Mouse (Mus musculus) lung, embryonic 16.5 days (tissue): ENCODE results near the gene Slc34a2. TPM values are rescaled to one million over a fixed set of nuclear protein-coding genes. Genes with fewer than 3 reads are reported as not detected.

Experiments
- ATAC-seq: fragments of 200-750 bp; cut with Nextera tagmentation; 2 replicates; pipeline ENCODE4 v1.8.0; 2017; ENCODE audit warnings: low read depth, mild to moderate bottlenecking, moderate library complexity
- H3K27ac ChIP-seq: fragments of 300-500 bp; sonication (generic); 2 replicates; pipeline ENCODE4 v1.5.1; 2014; ENCODE audit warnings: mild to moderate bottlenecking, control low read depth, low read length
- H3K27me3 ChIP-seq: fragments of 300-500 bp; sonication (generic); 2 replicates; pipeline ENCODE4 v1.6.1; 2014; ENCODE audit warnings: low read depth, low read length, mixed read lengths; ENCODE audit not compliant: control insufficient read depth, insufficient read depth
- H3K36me3 ChIP-seq: fragments of 300-500 bp; sonication (generic); 2 replicates; pipeline ENCODE4 v1.6.1; 2014; ENCODE audit warnings: low read length; ENCODE audit not compliant: control insufficient read depth, insufficient read depth
- H3K4me1 ChIP-seq: fragments of 300-500 bp; sonication (generic); replicated peaks from 2 replicates; pipeline ENCODE4 v1.6.1; 2014; ENCODE audit warnings: low read length, mixed read lengths; ENCODE audit not compliant: control insufficient read depth, insufficient read depth
- H3K4me2 ChIP-seq: fragments of 300-500 bp; sonication (generic); 2 replicates; pipeline ENCODE4 v1.6.1; 2014; ENCODE audit warnings: low read depth, low read length, control low read depth
- H3K4me3 ChIP-seq: fragments of 300-500 bp; sonication (generic); 2 replicates; pipeline ENCODE4 v1.5.1; 2014; ENCODE audit warnings: mild to moderate bottlenecking, low read length, control low read depth
- H3K9ac ChIP-seq: fragments of 300-500 bp; sonication (generic); 2 replicates; pipeline ENCODE4 v1.6.1; 2014; ENCODE audit warnings: low read length, control low read depth
- H3K9me3 ChIP-seq: fragments of 300-500 bp; sonication (generic); 2 replicates; pipeline ENCODE4 v1.6.1; 2016; ENCODE audit warnings: low read length; ENCODE audit not compliant: control insufficient read depth
- WGBS: fragments of 180-500 bp; shearing (Covaris S2); extraction: QIAGEN DNeasy Blood & Tissue Kit; methylation state at CpG from one replicate; pipeline ENCODE4 v1.1.7; 2014; 5-methylcytosine and 5-hydroxymethylcytosine counted together
- polyA plus RNA-seq: library from polyadenylated mRNA; unstranded; fragments of >200 nt; fragmentation: Nextera tagmentation; extraction: Ambion mirVana; gene quantifications from 2 replicates; pipeline ENCODE4 v1.2.1, GENCODE M21; 2015

Gene Slc34a2
- polyA plus RNA-seq, 1 experiment from 2014 or later: 55.4 TPM

DNA sequence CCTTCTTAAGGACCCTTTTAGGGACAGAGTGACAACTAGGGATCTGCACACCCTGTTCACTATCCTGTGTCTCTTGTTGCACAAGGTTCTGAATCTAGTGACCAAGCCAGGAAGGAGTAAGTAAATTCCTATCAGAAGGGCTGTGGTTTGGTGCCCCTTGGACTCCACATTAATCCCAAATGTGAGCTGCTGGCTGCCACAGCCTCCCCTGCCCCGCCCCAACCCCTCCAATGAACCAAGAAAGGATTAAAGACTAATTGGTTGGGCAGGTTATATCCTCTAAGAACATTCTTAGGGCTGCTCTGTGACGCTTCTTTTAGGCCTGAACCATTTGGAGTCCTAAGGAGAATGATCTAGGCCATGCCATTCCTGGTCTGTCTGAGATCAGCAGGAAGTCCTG is 14.4 kb upstream of the Slc34a2 start:
- H3K4me2 ChIP-seq: no peak overlapping the region
- no peaks in the 10 kb centered on the region for H3K9me3 ChIP-seq
- no peak overlapping the region for H3K9ac ChIP-seq
- H3K36me3 ChIP-seq: no peaks in the 10 kb centered on the region
- no peak overlapping the region for H3K4me3 ChIP-seq
- no peak overlapping the region for H3K27ac ChIP-seq
- 60% methylated on average over 2 of the region's 2 CpGs for WGBS
- ATAC-seq: no peak
- H3K27me3 ChIP-seq: no peaks in the 10 kb centered on the region
- H3K4me1 ChIP-seq: no peaks in the 10 kb centered on the region

DNA sequence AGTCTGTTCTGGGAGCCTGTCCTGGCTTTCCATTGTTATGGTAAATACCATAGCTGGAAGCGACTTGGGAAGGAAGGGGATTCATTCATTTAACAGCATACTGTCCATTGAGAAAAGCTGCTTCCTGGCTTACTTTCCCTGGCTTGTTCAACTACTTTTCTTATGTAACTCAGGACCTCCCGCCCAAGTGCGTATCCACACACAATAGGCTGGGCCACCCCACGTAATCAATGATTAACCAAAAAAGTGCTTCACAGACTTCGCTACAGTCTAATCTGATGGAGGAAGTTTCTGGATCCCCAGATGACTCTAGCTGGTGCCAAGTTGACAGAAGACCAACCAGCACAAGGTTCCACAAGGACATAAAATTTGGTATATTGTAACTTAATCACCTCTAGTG is 14.0 kb upstream of the Slc34a2 start:
- no peaks in the 10 kb centered on the region for H3K27me3 ChIP-seq
- H3K36me3 ChIP-seq: no peaks in the 10 kb centered on the region
- no peak overlapping the region for H3K9ac ChIP-seq
- ATAC-seq: peak; percentile 41; the same call in 1 of the 2 replicates
- no peak overlapping the region for H3K27ac ChIP-seq
- no peaks in the 10 kb centered on the region for H3K4me1 ChIP-seq
- WGBS: 65% methylated on average over 5 of the region's 5 CpGs
- no peak overlapping the region for H3K4me3 ChIP-seq
- H3K4me2 ChIP-seq: no peak overlapping the region
- no peaks in the 10 kb centered on the region for H3K9me3 ChIP-seq

DNA sequence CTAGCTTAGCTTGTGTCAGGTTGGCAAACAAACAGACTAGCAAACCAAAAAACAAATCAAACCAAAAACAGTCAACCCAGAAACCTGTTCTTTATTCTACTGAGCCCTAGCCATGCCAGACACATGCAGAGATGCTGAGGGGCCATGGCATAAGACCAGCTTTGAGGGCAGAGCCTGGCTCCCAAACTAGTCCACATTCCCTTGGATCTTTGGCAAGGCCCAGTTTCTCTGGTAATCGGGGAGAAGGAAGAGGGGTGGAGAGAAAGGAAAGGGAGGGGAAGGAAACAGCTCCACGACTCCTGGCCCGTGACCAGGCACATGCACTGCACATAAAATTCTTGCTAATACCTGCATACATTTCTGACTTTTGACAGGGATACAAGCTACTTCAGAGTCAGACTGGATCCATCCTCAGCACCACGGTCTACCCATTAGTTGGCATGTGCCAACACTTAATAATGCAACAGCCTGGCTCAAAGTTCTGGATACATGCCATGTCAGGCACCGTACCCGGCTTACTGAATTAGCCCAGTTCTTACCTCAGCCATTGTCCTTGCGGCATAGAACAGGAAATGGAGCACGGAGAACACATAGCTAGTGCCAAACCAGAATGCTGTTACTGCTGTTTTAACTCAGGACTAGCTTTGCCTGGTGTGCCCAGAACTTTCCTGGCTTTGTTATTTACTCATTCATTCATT is 12.5 kb upstream of the Slc34a2 start:
- H3K27ac ChIP-seq: no peak overlapping the region
- H3K9ac ChIP-seq: no peak overlapping the region
- no peaks in the 10 kb centered on the region for H3K4me1 ChIP-seq
- WGBS: 76% methylated on average over 8 of the region's 8 CpGs
- no peak overlapping the region for H3K4me3 ChIP-seq
- no peak overlapping the region for H3K4me2 ChIP-seq
- H3K9me3 ChIP-seq: no peaks in the 10 kb centered on the region
- ATAC-seq: no peak
- no peaks in the 10 kb centered on the region for H3K36me3 ChIP-seq
- H3K27me3 ChIP-seq: no peaks in the 10 kb centered on the region

DNA sequence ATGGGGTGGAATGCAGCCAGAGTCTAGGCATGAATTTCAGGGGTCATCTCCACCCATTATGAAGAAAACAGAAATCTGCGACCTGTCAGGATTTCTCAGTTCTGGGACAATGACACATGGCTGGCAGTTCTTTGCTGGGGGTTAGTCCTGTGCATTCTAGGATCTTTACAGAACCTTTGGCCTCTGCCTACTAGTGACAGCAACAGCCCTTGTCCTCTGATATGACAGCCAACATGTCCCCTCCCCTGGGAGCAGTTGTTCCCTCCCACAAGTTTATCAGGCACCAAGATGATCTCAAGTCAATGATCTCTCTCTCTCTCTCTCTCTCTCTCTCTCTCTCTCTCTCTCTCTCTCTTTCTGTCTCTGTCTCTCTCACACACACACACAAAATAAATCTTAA is 6.5 kb upstream of the Slc34a2 start:
- no peaks in the 10 kb centered on the region for H3K9me3 ChIP-seq
- H3K4me1 ChIP-seq: no peaks in the 10 kb centered on the region
- no peak overlapping the region for H3K27ac ChIP-seq
- H3K4me2 ChIP-seq: no peak overlapping the region
- no peak overlapping the region for H3K4me3 ChIP-seq
- no peak for ATAC-seq
- H3K27me3 ChIP-seq: no peaks in the 10 kb centered on the region
- no peak overlapping the region for H3K9ac ChIP-seq
- no peaks in the 10 kb centered on the region for H3K36me3 ChIP-seq
- 42% methylated on average over 1 of the region's 1 CpGs for WGBS

DNA sequence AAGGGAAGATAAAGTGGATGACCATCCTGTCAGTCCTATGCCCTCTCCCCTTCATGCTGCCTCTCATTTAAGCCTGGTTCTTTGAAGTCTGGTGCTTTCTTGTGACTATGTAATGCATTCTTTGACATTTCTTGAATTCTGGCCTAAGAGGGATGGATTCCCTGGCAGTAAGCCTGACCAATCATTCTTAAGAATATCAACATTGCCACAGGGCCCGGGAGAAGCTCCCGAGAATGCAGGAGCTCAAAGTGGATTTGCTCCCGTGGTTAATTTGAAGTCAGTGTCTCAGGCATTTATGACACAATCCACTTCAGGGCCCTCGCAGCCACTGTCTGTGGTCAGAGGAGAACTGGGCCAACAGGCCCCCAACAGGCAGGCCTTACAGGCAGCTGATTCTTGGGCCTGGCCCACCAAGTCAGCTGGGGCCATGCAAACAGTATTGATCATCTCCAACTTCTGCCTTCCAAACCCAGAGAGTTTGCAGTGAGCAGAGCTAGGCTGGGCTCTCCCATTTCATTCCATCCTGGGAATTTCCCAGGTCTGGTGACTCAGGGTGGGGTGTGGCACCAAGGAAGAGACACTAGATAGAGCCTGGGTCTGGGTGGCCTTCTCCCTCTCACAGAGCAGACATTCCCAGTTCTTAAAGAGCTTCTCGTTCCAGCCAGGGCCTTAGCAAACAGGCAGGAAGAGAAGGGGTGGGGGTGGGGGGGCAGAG is 4.3 kb downstream of the Slc34a2 start:
- peak; percentile 79 for ATAC-seq
- H3K27me3 ChIP-seq: no peaks in the 10 kb centered on the region
- H3K4me2 ChIP-seq: no peak overlapping the region
- H3K4me3 ChIP-seq: no peak overlapping the region
- H3K9ac ChIP-seq: no peak overlapping the region
- H3K4me1 ChIP-seq: peaks cover 7% of the 10 kb centered on the region; the same call in 1 of the 2 replicates
- H3K27ac ChIP-seq: no peak overlapping the region
- 18% methylated on average over 5 of the region's 5 CpGs for WGBS
- H3K9me3 ChIP-seq: no peaks in the 10 kb centered on the region
- no peaks in the 10 kb centered on the region for H3K36me3 ChIP-seq

DNA sequence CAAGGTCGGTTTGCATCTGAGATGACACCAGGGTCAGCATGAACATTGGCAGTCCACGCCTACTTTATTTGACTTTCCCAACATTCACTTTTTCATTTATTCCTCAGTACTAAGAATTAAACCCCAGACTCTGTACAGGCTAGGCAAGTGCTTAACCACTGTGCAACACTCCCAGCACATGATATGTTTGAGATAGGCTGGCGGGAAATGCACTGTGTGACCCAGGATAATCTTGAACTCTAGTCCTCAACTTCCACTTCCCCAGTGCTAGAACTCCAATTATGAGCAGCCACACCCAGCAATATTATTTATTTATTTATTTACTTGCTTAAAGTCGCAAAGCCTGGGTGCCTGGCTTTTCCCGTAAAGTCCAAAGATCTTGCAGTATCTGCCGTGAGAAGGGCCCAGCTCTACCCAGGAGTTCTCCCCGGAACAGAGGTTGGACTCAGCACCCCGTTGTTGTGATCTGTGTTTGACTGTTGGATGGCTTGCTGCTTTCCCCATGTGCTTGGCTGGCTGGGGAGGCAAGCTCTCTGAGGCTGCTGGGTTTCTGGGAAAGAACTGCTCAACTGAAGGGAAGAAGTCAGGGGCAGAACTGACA is 5.0 kb downstream of the Slc34a2 start:
- H3K4me2 ChIP-seq: no peak overlapping the region
- H3K9ac ChIP-seq: no peak overlapping the region
- peaks cover 7% of the 10 kb centered on the region; the same call in 1 of the 2 replicates for H3K4me1 ChIP-seq
- 79% methylated on average over 8 of the region's 8 CpGs for WGBS
- no peaks in the 10 kb centered on the region for H3K27me3 ChIP-seq
- H3K27ac ChIP-seq: no peak overlapping the region
- H3K4me3 ChIP-seq: no peak overlapping the region
- no peaks in the 10 kb centered on the region for H3K36me3 ChIP-seq
- ATAC-seq: 0 out of 2 replicates have a peak, but pooled peaks have one; percentile 20
- no peaks in the 10 kb centered on the region for H3K9me3 ChIP-seq

DNA sequence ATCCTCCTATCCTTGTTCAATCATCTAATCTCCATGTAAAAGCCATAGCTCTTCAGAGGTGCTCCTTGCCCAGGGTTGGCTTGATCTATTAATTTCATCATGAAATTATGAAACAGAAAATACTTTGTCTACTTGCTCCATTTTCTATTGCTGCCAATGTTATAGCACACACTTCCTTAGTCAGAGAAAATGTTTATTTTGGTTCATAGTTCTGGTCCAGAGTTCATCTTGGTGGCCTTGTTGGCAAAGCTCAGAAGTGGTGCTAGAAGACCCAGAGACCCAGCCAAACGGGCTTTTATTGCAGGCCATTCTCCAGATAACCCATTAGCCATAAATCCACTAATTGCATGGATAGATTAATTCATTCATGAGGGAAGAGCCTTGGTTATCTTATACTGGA is 5.8 kb downstream of the Slc34a2 start:
- ATAC-seq: no peak
- 34% methylated on average over 1 of the region's 1 CpGs for WGBS
- H3K27me3 ChIP-seq: no peaks in the 10 kb centered on the region
- H3K27ac ChIP-seq: no peak overlapping the region
- H3K4me2 ChIP-seq: no peak overlapping the region
- no peak overlapping the region for H3K4me3 ChIP-seq
- H3K4me1 ChIP-seq: peaks cover 7% of the 10 kb centered on the region; the same call in 1 of the 2 replicates
- H3K36me3 ChIP-seq: no peaks in the 10 kb centered on the region
- H3K9me3 ChIP-seq: no peaks in the 10 kb centered on the region
- H3K9ac ChIP-seq: no peak overlapping the region

DNA sequence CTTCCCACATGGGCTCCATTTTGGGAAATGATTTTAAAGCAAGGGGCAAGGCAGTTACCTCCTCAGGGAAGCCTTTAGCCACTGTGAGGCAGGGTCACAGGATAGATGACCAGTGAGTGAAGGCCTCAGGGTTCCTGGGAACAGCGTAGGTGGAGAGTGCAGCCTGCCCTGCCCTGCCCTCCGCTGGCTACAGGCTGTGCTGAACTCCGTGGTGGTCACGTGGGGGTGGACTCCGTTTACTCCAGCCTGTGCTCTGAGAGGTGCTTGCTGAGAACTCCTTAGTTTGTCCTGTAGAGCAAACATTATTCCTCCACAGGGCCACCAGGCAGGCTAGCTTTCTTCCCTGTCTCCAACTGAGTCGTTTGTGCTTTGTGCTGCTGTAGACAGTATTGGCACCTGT is 10.1 kb downstream of the Slc34a2 start:
- WGBS: 32% methylated on average over 6 of the region's 6 CpGs
- Histone ChIP-seq H3K27ac (peak overlapping the region; percentile 36; the same call in 1 of the 2 replicates), H3K4me2 (peak overlapping the region; percentile 67; the same call in 1 of the 2 replicates), H3K9ac (no peak overlapping the region; the same call in 1 of the 2 replicates), H3K27me3 (peaks cover 5% of the 10 kb centered on the region), H3K36me3 (no peaks in the 10 kb centered on the region), H3K4me3 (peak overlapping the region; percentile 15; the same call in 1 of the 2 replicates), H3K9me3 (no peaks in the 10 kb centered on the region), H3K4me1 (peaks cover 3% of the 10 kb centered on the region)
- ATAC-seq: peak; percentile 75

DNA sequence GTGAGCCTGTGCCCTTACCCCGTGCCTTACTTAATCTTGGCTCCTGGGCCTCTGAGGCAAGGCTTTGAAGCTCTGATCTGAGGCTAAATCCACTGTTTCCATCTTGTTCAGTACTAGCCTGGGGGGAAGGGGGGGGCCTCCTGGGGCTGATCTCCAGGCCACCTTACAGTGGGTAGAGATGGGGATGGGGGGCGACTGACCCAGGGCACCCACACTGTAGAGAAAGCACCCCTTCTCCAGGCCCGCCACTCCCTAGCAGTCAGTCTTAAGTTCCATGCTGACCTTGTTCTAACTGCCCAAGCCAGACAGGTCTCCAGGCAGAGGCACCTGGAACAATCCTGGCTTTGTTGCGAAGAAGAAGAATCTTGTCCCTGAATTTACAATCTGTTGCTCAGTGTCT is 10.7 kb downstream of the Slc34a2 start:
- Histone ChIP-seq H3K4me1 (peaks cover 3% of the 10 kb centered on the region), H3K27ac (peak overlapping the region; percentile 43; the same call in 1 of the 2 replicates), H3K9me3 (no peaks in the 10 kb centered on the region), H3K9ac (peak overlapping the region; percentile 61), H3K4me2 (peak overlapping the region; percentile 67), H3K4me3 (peak overlapping the region; percentile 45), H3K27me3 (peaks cover 5% of the 10 kb centered on the region), H3K36me3 (no peaks in the 10 kb centered on the region)
- WGBS: 51% methylated on average over 4 of the region's 4 CpGs
- peak; percentile 27 for ATAC-seq
